Mouse (Mus musculus): ENCODE results near the gene Sds.
"Not testable (repeated sequence)": the region's sequence is repeated elsewhere in the genome, so short reads cannot be mapped to it uniquely, and the experiment has no call there.

Gene Sds

GRCm38 (mm10) chr5:120487844-120488243 lies 11.5 kb downstream of the Sds start:
- no peak for DNase-seq (ENCODE audit: low spot score)

GRCm38 (mm10) chr5:120490679-120491192 lies 14.4 kb downstream of the Sds start:
- no peak for DNase-seq (ENCODE audit: low spot score)

- DNase-seq (ENCODE audit: low spot score), result peak; percentile 70
Observed at GRCm38 (mm10) chr5:120492437-120492836, 16.1 kb downstream of the Sds start.

GRCm38 (mm10) chr5:120493440-120493839 lies 17.1 kb downstream of the Sds start:
- no peak for DNase-seq (ENCODE audit: low spot score)

- no peak for DNase-seq (ENCODE audit: low spot score)
Observed at GRCm38 (mm10) chr5:120493873-120494395, 17.6 kb downstream of the Sds start.

DNA sequence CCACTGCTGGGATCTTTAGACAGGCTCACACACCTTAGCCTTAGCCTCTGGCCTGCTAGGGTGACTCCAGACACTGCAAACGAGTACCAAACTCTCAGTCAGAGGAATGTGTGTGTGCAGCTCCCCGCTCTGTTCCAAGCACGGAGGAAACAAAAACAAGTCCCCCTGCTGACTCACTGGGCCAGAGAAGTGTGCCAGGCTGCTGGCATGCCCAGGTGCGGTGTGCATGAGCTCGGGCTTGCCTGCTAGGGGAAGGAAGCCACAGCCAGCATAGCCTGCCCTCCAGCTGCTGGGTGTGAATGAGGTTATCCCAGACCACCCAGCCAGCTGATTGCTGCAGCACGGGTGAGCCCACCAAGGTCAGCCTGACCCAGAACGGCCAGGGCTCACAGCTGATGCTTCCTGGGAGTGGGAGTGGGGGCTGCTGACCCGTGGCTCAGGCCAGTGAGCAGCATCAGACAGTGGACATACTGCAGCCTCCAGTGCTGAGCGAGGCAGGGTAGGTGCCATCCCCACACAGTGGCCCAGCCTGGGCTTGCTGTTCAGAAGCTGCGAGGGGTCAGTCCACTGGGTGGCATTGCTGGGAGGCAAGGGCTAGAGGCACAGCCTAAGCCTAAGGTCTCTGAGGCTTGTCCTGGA lies 18.9 kb downstream of the Sds start:
- DNase-seq (ENCODE audit: low spot score), result no peak

DNA sequence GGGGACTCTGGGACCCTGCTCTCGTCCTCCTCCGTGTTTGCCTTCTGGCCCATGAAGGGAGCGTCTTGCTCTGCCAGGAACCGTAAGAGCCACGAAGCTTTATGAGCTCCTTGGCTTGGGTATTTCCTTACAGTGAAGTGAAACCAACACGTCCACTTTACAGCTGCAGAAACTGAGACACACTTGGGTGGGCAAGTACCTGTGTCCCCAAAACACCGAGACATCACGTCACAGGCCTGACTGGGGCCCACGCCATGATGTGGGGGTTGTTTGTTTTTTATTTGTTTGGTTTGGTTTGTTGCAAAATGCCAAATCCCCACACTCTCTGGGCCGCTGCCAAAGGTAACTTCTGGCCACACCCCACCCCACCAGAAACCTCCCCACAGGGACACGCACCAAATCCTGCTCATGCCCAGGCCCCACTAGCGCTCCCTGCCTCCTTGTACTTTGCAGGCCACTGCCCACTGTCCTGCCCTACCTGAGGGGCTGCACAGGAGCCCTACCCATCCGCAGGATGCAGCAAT lies 19.4 kb downstream of the Sds start:
- no peak for DNase-seq (ENCODE audit: low spot score)

- DNase-seq (ENCODE audit: low spot score), result no peak
Observed at GRCm38 (mm10) chr5:120497071-120497470, 20.7 kb downstream of the Sds start.

- DNase-seq (ENCODE audit: low spot score), result no peak
Observed at GRCm38 (mm10) chr5:120499202-120499601, 22.9 kb downstream of the Sds start.

DNA sequence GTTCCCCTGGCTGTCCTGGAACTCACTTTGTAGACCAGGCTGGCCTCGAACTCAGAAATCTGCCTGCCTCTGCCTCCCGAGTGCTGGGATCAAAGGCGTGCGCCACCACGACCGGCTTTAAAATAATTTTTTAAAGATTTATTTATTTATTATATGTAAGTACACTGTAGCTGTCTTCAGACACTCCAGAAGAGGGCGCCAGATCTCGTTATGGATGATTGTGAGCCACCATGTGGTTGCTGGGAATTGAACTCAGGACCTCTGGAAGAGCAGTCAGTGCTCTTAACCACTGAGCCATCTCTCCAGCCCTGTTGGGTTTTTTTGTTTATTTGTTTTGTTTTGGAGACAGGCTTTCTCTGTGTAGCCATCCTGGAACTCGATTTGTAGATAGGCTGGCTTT lies 24.3 kb downstream of the Sds start:
- DNase-seq (ENCODE audit: low spot score), result not testable (repeated sequence)

DNA sequence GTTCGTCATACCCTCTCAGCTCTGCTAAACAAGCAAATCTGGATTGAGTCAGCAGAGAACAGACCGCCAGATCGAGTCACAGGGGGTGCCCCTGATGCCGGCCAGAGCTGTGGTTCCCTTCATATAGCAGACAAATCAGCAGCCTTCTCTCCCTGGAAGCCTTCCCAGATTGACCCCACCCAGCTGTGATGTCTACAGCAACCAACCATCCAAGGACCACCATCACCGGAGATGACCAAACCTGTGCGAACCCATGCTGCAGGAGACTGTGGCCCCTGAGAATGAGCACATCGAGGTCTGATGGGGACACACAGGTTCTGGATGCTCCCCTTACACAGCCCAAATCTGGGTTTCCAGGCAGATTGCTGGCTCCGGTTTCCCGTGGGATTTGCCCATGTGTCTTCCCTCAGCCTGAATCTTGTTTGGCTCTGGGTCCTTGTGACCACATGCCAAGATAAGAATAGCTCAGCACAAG lies 25.9 kb downstream of the Sds start:
- no peak for DNase-seq (ENCODE audit: low spot score)

GRCm38 (mm10) chr5:120502675-120503143 lies 26.4 kb downstream of the Sds start:
- DNase-seq (ENCODE audit: low spot score), result no peak

- DNase-seq (ENCODE audit: low spot score), result peak; percentile 95
Observed at GRCm38 (mm10) chr5:120503144-120503795, 26.9 kb downstream of the Sds start, which contains the start of gene Plbd2. Gene Plbd2, minus strand, starts transcription at chr5:120503625.

GRCm38 (mm10) chr5:120505368-120505767 lies 29.0 kb downstream of the Sds start:
- DNase-seq (ENCODE audit: low spot score), result peak; percentile 89

DNA sequence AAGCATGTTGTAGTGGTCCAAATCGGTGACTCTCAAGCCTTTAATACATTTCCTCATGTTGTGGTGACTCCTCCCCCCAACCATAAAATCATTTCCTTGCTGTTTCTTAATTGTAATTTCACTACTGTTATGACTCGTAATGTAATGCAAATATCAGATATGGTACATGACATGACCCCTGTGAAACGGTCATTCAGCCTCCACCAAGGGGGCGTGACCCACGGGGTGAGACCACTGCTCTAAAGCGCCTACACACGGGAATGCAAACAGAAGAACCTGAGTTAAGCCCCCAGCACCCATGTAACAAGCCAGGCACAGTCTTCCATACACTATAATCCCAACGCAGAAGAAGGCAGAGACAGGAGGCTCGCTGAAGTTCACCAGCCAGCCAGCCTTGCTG lies 29.5 kb downstream of the Sds start:
- DNase-seq (ENCODE audit: low spot score), result no peak

DNA sequence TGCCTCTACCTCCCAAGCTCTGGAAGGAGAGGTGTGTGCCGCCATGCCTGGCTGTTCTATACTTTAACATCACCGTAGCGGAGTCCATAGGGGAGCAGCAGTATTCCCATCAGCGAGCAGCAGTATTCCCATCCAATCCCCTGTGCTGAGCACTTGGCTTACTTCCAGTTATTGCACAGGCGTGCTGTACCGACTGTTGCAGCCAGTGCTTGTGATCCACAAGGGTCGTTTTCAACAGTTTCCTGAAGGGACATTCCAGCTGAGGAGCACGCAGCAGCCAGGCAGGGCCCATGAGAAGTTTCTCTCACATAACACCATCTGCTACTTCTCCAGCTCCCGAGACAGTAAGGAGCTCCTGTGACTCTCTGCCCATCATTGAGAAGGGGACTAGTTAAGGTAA lies 30.2 kb downstream of the Sds start:
- DNase-seq (ENCODE audit: low spot score), result no peak

GRCm38 (mm10) chr5:120507311-120507710 lies 31.0 kb downstream of the Sds start:
- DNase-seq (ENCODE audit: low spot score), result no peak

DNA sequence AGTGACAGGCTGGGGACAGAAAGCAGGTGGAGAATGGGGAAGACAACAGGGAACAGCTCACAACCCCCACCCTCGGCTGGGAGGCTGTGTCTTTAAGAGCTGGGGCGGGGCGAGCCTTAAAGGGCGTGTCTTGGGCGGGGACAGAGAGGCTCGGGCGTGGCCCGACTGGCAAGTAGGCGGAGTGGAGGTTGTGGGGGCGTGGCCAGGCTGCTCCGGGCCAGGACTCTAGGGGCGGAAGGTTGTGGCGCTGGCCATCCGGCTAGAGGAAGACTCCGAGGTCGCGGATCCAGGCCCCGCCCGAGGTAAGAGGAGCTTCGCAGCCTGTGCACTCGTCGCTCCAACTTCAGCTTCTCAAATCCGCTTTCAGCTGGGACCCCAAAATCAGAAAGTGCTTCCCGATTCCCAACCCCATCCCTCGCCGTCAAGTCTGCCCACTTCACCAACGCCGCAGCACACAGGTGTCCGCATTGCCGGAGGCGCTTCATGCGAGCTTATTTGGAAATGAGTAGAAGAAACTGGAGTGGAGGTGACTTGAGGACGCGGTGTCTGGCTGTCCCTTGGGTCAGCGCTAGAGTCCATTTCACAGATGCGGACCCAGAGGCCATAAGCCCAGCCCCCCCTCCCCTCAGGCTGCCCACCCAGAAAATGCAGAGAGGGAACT lies 34.8 kb downstream of the Sds start, which contains the start of gene Slc8b1:
Gene Slc8b1 (plus strand): TSS at position 187 of the 661 bp plus-strand sequence.
- DNase-seq (ENCODE audit: low spot score), result peak; percentile 97

- no peak for DNase-seq (ENCODE audit: low spot score)
Observed at GRCm38 (mm10) chr5:120511643-120512220, 35.4 kb downstream of the Sds start.

- DNase-seq (ENCODE audit: low spot score), result no peak
Observed at GRCm38 (mm10) chr5:120512911-120513555, 36.7 kb downstream of the Sds start.

GRCm38 (mm10) chr5:120514031-120514677 lies 37.8 kb downstream of the Sds start:
- DNase-seq (ENCODE audit: low spot score), result no peak
